Mouse (Mus musculus): Measurements from ENCODE around the gene Pde1a.

DNA sequence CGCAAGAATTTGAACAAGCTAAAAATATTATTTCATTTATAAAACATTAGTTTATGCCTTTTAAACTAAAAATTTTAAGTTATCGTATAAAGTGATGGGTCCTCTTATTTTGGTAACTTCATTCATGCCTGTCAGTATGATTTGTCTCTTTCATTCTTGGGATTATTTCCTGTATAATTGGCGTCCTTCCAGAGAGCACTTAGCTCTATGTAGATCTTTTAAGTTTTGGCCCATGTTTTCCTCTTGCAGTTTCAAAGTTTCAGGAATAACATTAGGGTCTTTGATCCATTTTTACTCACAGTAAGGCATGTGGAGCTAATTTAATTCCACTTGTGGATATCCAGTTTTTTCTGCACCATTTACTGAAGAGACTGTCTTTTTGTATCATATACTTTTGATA lies 5.8 kb upstream of the Pde1a start:
- no peak for TF ChIP-seq USF1 (IDR thresholded peaks at IDR 0.05; ENCODE audit: low read depth)
- no peak for TF ChIP-seq POLR2A (IDR thresholded peaks at IDR 0.05; ENCODE audit: insufficient read length, low read depth)
- no peak for TF ChIP-seq TCF3 (IDR thresholded peaks at IDR 0.05; ENCODE audit: insufficient read length, low read depth)
- TF ChIP-seq MYOG (IDR thresholded peaks at IDR 0.05; ENCODE audit: control insufficient read depth in 1 of 3, insufficient read depth in 1 of 3, insufficient read length in 2 of 3, low read depth in 2 of 3): no peak
- TF ChIP-seq E2F4 (IDR thresholded peaks at IDR 0.05; ENCODE audit: insufficient read depth): no peak
- TF ChIP-seq POLR2AphosphoS2 (IDR thresholded peaks at IDR 0.05; ENCODE audit: insufficient read length, low read depth): no peak
- no peak for TF ChIP-seq TCF12 (IDR thresholded peaks at IDR 0.05; ENCODE audit: insufficient read depth, poor library complexity, severe bottlenecking)
